Mouse (Mus musculus) hindbrain, embryonic 15.5 days (tissue): ENCODE measurements around the gene Adgrd1. TPM values are rescaled to one million over a fixed set of nuclear protein-coding genes. Genes with fewer than 3 reads are reported as not detected.
A peak's percentile ranks its signal among the peaks of the same experiment; 100 is the strongest.

Source experiments
- ATAC-seq: fragments of 200-750 bp; cut with Nextera tagmentation; 2 replicates; pipeline ENCODE4 v1.8.0; 2017; ENCODE audit warnings: low read depth, moderate number of reproducible peaks, moderate TSS enrichment; ENCODE audit not compliant: low FRiP score
- H3K27ac ChIP-seq: fragments of 300-500 bp; sonication (generic); replicated peaks from 2 replicates; pipeline ENCODE4 v1.5.1; 2015; ENCODE audit warnings: mild to moderate bottlenecking, inconsistent platforms
- H3K27me3 ChIP-seq: fragments of 300-500 bp; sonication (generic); 2 replicates; pipeline ENCODE4 v1.6.1; 2015; ENCODE audit warnings: control low read depth, inconsistent platforms
- H3K36me3 ChIP-seq: fragments of 300-500 bp; sonication (generic); 2 replicates; pipeline ENCODE4 v1.6.1; 2015; ENCODE audit warnings: control low read depth, inconsistent platforms
- H3K4me1 ChIP-seq: fragments of 300-500 bp; sonication (generic); replicated peaks from 2 replicates; pipeline ENCODE4 v1.6.1; 2015; ENCODE audit warnings: control low read depth, inconsistent platforms
- H3K4me2 ChIP-seq: fragments of 300-500 bp; sonication (generic); 2 replicates; pipeline ENCODE4 v1.6.1; 2015; ENCODE audit warnings: moderate library complexity, mild to moderate bottlenecking, inconsistent platforms
- H3K4me3 ChIP-seq: fragments of 300-500 bp; sonication (generic); 2 replicates; pipeline ENCODE4 v1.5.1; 2015; ENCODE audit warnings: mild to moderate bottlenecking, inconsistent platforms
- H3K9ac ChIP-seq: fragments of 300-500 bp; sonication (generic); 2 replicates; pipeline ENCODE4 v1.6.1; 2015; ENCODE audit warnings: inconsistent platforms
- H3K9me3 ChIP-seq: fragments of 300-500 bp; sonication (generic); 2 replicates; pipeline ENCODE4 v1.6.1; 2016; ENCODE audit warnings: control low read depth, inconsistent platforms
- WGBS: fragments of 180-500 bp; shearing (Covaris S2); methylation state at CpG from one replicate; pipeline ENCODE4 v1.1.7; 2015; 5-methylcytosine and 5-hydroxymethylcytosine counted together
- polyA plus RNA-seq: library from polyadenylated mRNA; unstranded; fragments of >200 nt; fragmentation: Nextera tagmentation; extraction: Ambion mirVana; gene quantifications from 2 replicates; pipeline ENCODE4 v1.2.1, GENCODE M21; 2015

Gene Adgrd1
- polyA plus RNA-seq, 1 experiment from 2014 or later: 0.18 TPM

GRCm38 (mm10) chr5:129217481-129218221 lies 121.1 kb downstream of the Adgrd1 start:
- H3K36me3 ChIP-seq: no peaks in the 10 kb centered on the region
- H3K9me3 ChIP-seq: no peaks in the 10 kb centered on the region
- no peak overlapping the region for H3K9ac ChIP-seq
- no peak overlapping the region for H3K27ac ChIP-seq
- H3K4me1 ChIP-seq: peaks cover 28% of the 10 kb centered on the region
- WGBS: 10% methylated on average over 22 of the region's 22 CpGs
- no peak overlapping the region for H3K4me3 ChIP-seq
- H3K4me2 ChIP-seq: peak overlapping the region; percentile 24; the same call in 1 of the 2 replicates
- no peaks in the 10 kb centered on the region for H3K27me3 ChIP-seq
- no peak for ATAC-seq

DNA sequence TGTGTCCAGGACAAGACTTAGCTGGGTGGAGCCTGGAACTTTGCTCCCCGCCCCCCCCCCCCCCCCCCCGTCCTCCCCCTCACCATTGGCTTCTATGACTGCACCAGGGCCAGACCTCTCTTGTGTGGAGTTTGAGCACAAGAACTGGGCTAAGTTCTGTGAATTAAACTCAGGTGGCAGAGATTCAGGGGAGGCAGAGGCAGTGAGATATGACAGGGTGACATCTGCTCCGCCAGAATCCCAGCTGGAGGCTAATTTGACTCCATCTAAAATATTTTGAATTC lies 121.6 kb downstream of the Adgrd1 start:
- Histone ChIP-seq H3K9ac (no peak overlapping the region), H3K4me3 (no peak overlapping the region), H3K27me3 (no peaks in the 10 kb centered on the region), H3K4me1 (peaks cover 28% of the 10 kb centered on the region), H3K36me3 (no peaks in the 10 kb centered on the region), H3K27ac (no peak overlapping the region), H3K9me3 (no peaks in the 10 kb centered on the region), H3K4me2 (no peak overlapping the region)
- 8% methylated on average over 2 of the region's 3 CpGs for WGBS
- 0 out of 2 replicates have a peak, but pooled peaks have one; percentile 3 for ATAC-seq

DNA sequence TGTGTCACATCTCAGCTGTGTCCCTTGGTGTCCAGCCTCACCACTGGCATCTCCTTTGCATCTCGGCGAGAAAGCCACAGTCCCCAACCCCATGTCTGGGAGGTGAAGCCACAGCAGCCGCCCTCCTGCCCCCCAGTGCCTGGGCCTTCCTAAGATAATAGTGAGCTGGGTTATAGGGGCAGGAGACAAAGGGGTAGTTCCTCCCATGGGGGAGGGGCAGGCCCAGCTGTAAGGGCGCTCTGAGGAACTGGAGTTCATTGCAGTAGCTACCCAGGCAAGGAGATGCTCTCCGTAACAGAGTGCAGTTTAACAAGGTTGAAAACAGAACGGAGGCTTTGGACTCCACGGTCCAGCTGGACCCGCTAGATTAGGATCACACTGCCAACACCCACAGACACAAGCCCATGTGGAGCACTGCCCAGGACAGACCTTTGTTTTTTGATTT lies 122.0 kb downstream of the Adgrd1 start:
- no peak overlapping the region for H3K27ac ChIP-seq
- peak; percentile 35; the same call in 1 of the 2 replicates for ATAC-seq

DNA sequence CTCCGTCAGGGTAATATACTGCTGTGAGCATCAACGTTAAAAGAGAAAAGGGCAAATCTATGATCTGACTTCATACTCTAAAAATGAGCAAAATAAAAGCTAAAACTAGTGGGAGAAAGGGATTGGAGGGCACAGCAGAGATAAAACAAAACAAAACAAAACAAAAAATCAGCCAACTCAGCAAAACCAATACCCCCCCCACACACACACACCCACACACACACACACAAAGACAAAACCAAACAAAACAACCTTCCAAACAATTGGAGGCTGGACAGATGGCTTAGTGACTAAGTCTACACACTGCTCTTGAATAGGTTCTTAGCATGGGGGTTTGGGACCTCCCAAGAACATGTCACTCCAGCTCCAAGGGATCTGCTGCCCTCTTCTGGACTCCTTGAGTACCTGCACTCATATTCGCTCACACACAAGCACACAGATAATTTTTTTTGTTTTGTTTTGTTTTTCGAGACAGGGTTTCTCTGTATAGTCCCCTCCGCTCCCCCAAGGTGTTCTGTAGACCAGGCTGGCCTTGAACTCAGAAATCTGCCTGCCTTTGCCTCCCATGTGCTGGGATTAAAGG lies 122.7 kb downstream of the Adgrd1 start:
- no peak overlapping the region for H3K9ac ChIP-seq
- H3K36me3 ChIP-seq: no peaks in the 10 kb centered on the region
- H3K27ac ChIP-seq: no peak overlapping the region
- H3K9me3 ChIP-seq: no peaks in the 10 kb centered on the region
- no peak overlapping the region for H3K4me3 ChIP-seq
- no peaks in the 10 kb centered on the region for H3K27me3 ChIP-seq
- H3K4me2 ChIP-seq: no peak overlapping the region
- peaks cover 24% of the 10 kb centered on the region for H3K4me1 ChIP-seq
- ATAC-seq: no peak
- WGBS: 82% methylated on average over 5 of the region's 5 CpGs

More for the DNA sequence above, 122.0 kb downstream of the Adgrd1 start:
- Histone ChIP-seq H3K36me3 (no peaks in the 10 kb centered on the region), H3K4me2 (no peak overlapping the region), H3K27me3 (no peaks in the 10 kb centered on the region), H3K9ac (no peak overlapping the region), H3K4me1 (peaks cover 28% of the 10 kb centered on the region), H3K4me3 (no peak overlapping the region), H3K9me3 (no peaks in the 10 kb centered on the region)
- 6% methylated on average over 8 of the region's 8 CpGs for WGBS

DNA sequence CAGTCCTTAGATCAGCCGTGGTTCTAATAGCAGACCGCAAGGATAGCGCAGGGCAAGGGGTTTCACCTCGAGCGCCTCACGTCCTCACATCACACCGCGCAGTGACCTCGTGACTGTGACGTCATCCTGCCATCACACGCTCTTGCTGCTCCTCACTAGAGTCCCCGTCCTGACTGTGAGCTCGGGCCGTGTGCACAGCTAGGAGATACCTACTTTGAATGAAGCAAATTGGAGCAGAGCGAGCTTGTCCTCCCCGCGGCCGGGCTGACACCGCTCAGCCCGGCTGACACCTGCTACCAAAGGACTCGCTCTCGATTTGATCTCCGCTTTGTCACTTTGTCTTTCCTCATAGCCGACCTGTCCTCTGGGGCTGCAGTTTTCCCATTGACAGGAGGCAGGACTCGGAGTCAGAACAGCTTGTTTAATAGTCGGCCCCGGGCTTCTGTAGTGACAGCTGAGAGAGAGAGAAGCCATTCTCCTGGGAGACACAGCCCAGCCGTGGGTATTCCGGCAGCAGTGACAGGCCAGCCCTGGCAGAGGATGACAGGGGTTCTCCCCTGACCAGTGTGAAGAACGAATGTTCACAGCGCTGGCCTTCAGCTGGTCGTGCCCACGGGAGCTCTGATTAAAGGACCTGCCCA lies 129.4 kb downstream of the Adgrd1 start:
- 57% methylated on average over 33 of the region's 33 CpGs for WGBS
- H3K4me2 ChIP-seq: peak overlapping the region; percentile 37

DNA sequence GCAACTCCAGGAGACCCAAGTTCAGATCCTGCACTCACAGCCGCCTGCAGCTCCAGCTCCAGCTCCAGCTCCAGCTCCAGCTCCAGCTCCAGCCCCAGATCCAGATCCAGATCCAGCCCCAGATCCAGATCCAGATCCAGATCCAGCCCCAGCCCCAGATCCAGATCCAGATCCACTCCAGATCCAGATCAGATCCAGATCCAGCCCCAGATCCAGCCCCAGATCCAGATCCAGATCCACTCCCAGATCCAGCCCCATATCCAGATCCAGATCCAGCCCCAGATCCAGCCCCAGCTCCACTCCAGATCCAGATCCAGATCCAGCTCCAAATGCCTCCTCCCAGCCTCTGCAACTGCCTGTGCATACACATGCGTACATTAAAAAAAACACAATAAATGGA lies 131.6 kb downstream of the Adgrd1 start:
- no peak for ATAC-seq
- H3K9ac ChIP-seq: no peak overlapping the region
- no peaks in the 10 kb centered on the region; the same call in 1 of the 2 replicates for H3K4me1 ChIP-seq
- no peaks in the 10 kb centered on the region for H3K36me3 ChIP-seq
- WGBS: 85% methylated on average over 2 of the region's 2 CpGs
- H3K4me2 ChIP-seq: no peak overlapping the region
- H3K27me3 ChIP-seq: no peaks in the 10 kb centered on the region
- no peak overlapping the region for H3K27ac ChIP-seq
- H3K9me3 ChIP-seq: no peaks in the 10 kb centered on the region
- no peak overlapping the region for H3K4me3 ChIP-seq

More for the DNA sequence above, 129.4 kb downstream of the Adgrd1 start:
- Histone ChIP-seq H3K36me3 (no peaks in the 10 kb centered on the region), H3K27ac (no peak overlapping the region), H3K9ac (no peak overlapping the region), H3K27me3 (no peaks in the 10 kb centered on the region), H3K9me3 (no peaks in the 10 kb centered on the region), H3K4me1 (no peaks in the 10 kb centered on the region; the same call in 1 of the 2 replicates), H3K4me3 (no peak overlapping the region; the same call in 1 of the 2 replicates)
- 0 out of 2 replicates have a peak, but pooled peaks have one; percentile 30 for ATAC-seq

- H3K27ac ChIP-seq: no peak overlapping the region
Observed at GRCm38 (mm10) chr5:129233301-129233700, 136.8 kb downstream of the Adgrd1 start.

DNA sequence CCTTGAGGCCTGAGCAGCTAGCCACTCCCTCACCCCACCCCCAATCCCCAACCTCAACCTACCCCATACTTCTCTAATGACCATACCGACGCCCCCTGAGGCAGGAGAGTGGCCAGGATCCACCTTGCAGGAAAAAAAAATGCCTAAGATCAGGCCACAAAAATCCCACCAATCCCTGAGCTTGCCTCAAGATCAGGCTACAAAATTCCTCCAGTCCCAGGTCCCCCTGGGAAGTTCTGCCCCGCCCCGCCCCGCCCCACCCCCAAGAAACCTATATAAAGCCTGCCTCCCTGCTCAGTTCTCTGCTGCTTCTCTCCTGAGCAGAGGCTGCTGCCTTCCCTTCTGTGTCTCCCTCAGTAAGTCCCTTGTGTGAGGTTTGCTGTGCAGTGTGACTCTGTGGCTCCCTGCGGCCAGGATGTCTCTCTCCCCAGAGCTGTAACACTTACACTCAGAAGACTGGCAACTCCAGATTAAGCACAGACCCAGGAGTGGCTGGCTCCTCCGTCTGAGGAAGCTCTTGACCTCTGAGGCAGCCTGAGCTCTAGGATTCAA lies 137.4 kb downstream of the Adgrd1 start:
- Histone ChIP-seq H3K9me3 (no peaks in the 10 kb centered on the region), H3K27ac (no peak overlapping the region), H3K9ac (no peak overlapping the region), H3K4me1 (no peaks in the 10 kb centered on the region), H3K4me3 (no peak overlapping the region), H3K27me3 (no peaks in the 10 kb centered on the region), H3K4me2 (no peak overlapping the region), H3K36me3 (no peaks in the 10 kb centered on the region)
- no peak for ATAC-seq
- WGBS: 88% methylated on average over 7 of the region's 7 CpGs

More at GRCm38 (mm10) chr5:129233301-129233700, 136.8 kb downstream of the Adgrd1 start:
- 85% methylated on average over 4 of the region's 4 CpGs for WGBS
- no peaks in the 10 kb centered on the region for H3K27me3 ChIP-seq
- no peaks in the 10 kb centered on the region for H3K4me1 ChIP-seq
- no peak overlapping the region for H3K4me2 ChIP-seq
- no peak overlapping the region for H3K4me3 ChIP-seq
- H3K36me3 ChIP-seq: no peaks in the 10 kb centered on the region
- H3K9ac ChIP-seq: no peak overlapping the region
- H3K9me3 ChIP-seq: no peaks in the 10 kb centered on the region
- no peak for ATAC-seq

- ATAC-seq: no peak
Observed at GRCm38 (mm10) chr5:129236366-129236765, 139.8 kb downstream of the Adgrd1 start.

GRCm38 (mm10) chr5:129241865-129242264 lies 145.3 kb downstream of the Adgrd1 start:
- ATAC-seq: no peak
- H3K36me3 ChIP-seq: no peaks in the 10 kb centered on the region
- no peak overlapping the region for H3K27ac ChIP-seq
- H3K4me3 ChIP-seq: no peak overlapping the region
- no peak overlapping the region for H3K4me2 ChIP-seq
- H3K9ac ChIP-seq: no peak overlapping the region
- H3K27me3 ChIP-seq: no peaks in the 10 kb centered on the region
- WGBS: 86% methylated on average over 11 of the region's 11 CpGs
- no peaks in the 10 kb centered on the region for H3K9me3 ChIP-seq
- peaks cover 23% of the 10 kb centered on the region for H3K4me1 ChIP-seq

More at GRCm38 (mm10) chr5:129236366-129236765, 139.8 kb downstream of the Adgrd1 start:
- Histone ChIP-seq H3K4me2 (no peak overlapping the region), H3K27ac (no peak overlapping the region), H3K27me3 (no peaks in the 10 kb centered on the region), H3K4me3 (no peak overlapping the region), H3K9ac (no peak overlapping the region), H3K9me3 (no peaks in the 10 kb centered on the region), H3K4me1 (no peaks in the 10 kb centered on the region), H3K36me3 (no peaks in the 10 kb centered on the region)
- 77% methylated on average over 11 of the region's 11 CpGs for WGBS

DNA sequence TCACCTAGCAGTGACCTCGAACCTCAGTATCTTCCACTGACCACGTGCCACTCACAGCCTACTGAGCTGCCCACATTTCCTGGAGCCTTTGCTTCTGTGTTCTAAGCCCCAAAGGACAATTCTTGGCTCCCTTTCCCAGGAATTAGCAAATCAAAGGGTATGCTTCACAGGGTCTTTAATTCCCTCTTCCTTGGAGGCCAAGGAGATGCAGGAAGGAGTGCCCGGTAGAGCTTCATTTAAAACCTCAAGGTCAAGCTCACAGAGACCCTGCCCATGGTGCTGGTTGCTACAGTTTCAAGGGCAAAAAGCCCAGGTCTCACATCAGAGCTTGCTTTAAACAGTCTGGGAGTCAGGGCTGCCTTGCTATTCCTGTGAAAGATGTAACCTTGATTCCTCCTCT lies 145.7 kb downstream of the Adgrd1 start:
- Histone ChIP-seq H3K27me3 (no peaks in the 10 kb centered on the region), H3K9ac (no peak overlapping the region), H3K9me3 (no peaks in the 10 kb centered on the region), H3K27ac (no peak overlapping the region), H3K4me2 (no peak overlapping the region), H3K36me3 (no peaks in the 10 kb centered on the region), H3K4me3 (no peak overlapping the region), H3K4me1 (peaks cover 23% of the 10 kb centered on the region)
- ATAC-seq: no peak
- WGBS: 52% methylated on average over 3 of the region's 3 CpGs

DNA sequence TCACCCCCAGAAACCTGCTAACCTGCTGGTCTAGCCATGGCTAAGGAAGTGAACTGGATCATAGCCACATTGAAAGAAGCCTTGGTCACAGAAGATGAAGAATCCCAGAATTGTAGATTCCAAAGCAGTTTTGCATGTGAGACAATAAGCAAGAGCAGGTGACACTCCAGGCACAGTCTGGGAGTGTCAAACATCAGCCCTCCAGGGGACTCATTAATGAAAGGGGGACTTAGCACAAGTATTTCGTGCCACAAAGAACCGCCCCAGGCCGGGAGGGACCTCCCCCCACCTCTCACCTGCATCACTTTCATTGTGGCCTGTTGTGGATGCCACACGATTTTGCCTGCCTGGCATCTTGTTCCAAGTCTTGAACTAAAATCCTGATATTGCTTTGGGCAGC lies 146.6 kb downstream of the Adgrd1 start:
- Histone ChIP-seq H3K36me3 (no peaks in the 10 kb centered on the region), H3K27me3 (no peaks in the 10 kb centered on the region), H3K4me2 (no peak overlapping the region), H3K4me1 (peaks cover 23% of the 10 kb centered on the region), H3K27ac (no peak overlapping the region), H3K9me3 (no peaks in the 10 kb centered on the region), H3K4me3 (no peak overlapping the region), H3K9ac (no peak overlapping the region)
- WGBS: 70% methylated on average over 4 of the region's 4 CpGs
- no peak for ATAC-seq
